Comparison of ENCODE assay signal across 8 mouse cellular contexts in genomic region chr6:30402091-30402491, GRCm38 (mm10). TPM values are rescaled to one million over a fixed set of nuclear protein-coding genes. Genes with fewer than 3 reads are reported as not detected.
DNase-seq lines count a peak whose midpoint lies in the region; ATAC-seq and TF ChIP-seq lines count a peak whose summit lies in the region.

No protein-coding gene starts in this region.

- H3K9ac ChIP-seq in embryonic facial prominence, embryonic 11.5 days (replicated peaks; ENCODE audit: low read length), result peak overlapping the region; percentile 89

- TF ChIP-seq CTCF in C2C12 (IDR thresholded peaks at IDR 0.05; ENCODE audit: control insufficient read depth, insufficient read depth, insufficient read length), result no peak

- H3K36me3 ChIP-seq in C2C12 (ENCODE audit: control insufficient read depth, insufficient read depth), result no peaks in the 10 kb centered on the region
- H3K36me3 ChIP-seq in embryonic facial prominence, embryonic 11.5 days (replicated peaks; ENCODE audit: control insufficient read depth, insufficient read depth, low read depth, low read length), result no peaks in the 10 kb centered on the region
- H3K36me3 ChIP-seq in midbrain, embryonic 10.5 days, result peaks cover 6% of the 10 kb centered on the region

- H3K4me2 ChIP-seq in embryonic facial prominence, embryonic 11.5 days (ENCODE audit: low read depth, low read length), result peak overlapping the region; percentile 51

- intact Hi-C loops in gastrocnemius, postnatal 14 days (cut with DNase I; ENCODE audit: low total_unique reads), result no loop called here

- H3K27me3 ChIP-seq in C2C12 (ENCODE audit: control insufficient read depth, insufficient read depth, insufficient read length), result no peaks in the 10 kb centered on the region
- no peaks in the 10 kb centered on the region for H3K27me3 ChIP-seq in embryonic facial prominence, embryonic 11.5 days (ENCODE audit: control insufficient read depth, insufficient read depth, low read length)
- H3K27me3 ChIP-seq in midbrain, embryonic 10.5 days (ENCODE audit: low read depth, poor library complexity, severe bottlenecking), result no peaks in the 10 kb centered on the region

- peak; percentile 39 for DNase-seq in gastrocnemius, postnatal 14 days
- DNase-seq in gastrocnemius, postnatal 4 days (ENCODE audit: low spot score in 2 of 2), result no peak
- DNase-seq in embryonic facial prominence, embryonic 11.5 days (ENCODE audit: low spot score), result peak; percentile 41
- no peak for DNase-seq in midbrain, embryonic 10.5 days (ENCODE audit: low spot score)
- no peak for DNase-seq in layer of hippocampus, postnatal 36 days

- peak overlapping the region; percentile 92 for H3K4me3 ChIP-seq in C2C12 (ENCODE audit: insufficient read depth, poor library complexity, severe bottlenecking)
- peak overlapping the region; percentile 87 for H3K4me3 ChIP-seq in embryonic facial prominence, embryonic 11.5 days (ENCODE audit: low read depth, low read length)
- peak overlapping the region; percentile 99 for H3K4me3 ChIP-seq in midbrain, embryonic 10.5 days

- peaks cover 53% of the 10 kb centered on the region for H3K79me2 ChIP-seq in C2C12 (ENCODE audit: control insufficient read depth, insufficient read depth)

- H3K79me3 ChIP-seq in C2C12 (ENCODE audit: low read depth), result peaks cover 32% of the 10 kb centered on the region

- H3K4me1 ChIP-seq in embryonic facial prominence, embryonic 11.5 days (ENCODE audit: control insufficient read depth, insufficient read depth, low read length), result no peaks in the 10 kb centered on the region
- peaks cover 32% of the 10 kb centered on the region for H3K4me1 ChIP-seq in midbrain, embryonic 10.5 days

- WGBS in embryonic facial prominence, embryonic 11.5 days, result under 1% methylated on average over 29 of the region's 29 CpGs
- under 1% methylated on average over 29 of the region's 29 CpGs for WGBS in midbrain, embryonic 10.5 days

- peak overlapping the region; percentile 92 for H3K27ac ChIP-seq in embryonic facial prominence, embryonic 11.5 days (replicated peaks; ENCODE audit: low read depth, low read length)
- H3K27ac ChIP-seq in midbrain, embryonic 10.5 days (replicated peaks), result peak overlapping the region; percentile 98

- peak overlapping the region; percentile 95 for H3ac ChIP-seq in C2C12 (ENCODE audit: control insufficient read depth, insufficient read length, low read depth)

- no peaks in the 10 kb centered on the region for H3K9me3 ChIP-seq in embryonic facial prominence, embryonic 11.5 days (replicated peaks; ENCODE audit: control insufficient read depth, low read length)
- no peaks in the 10 kb centered on the region for H3K9me3 ChIP-seq in midbrain, embryonic 10.5 days (replicated peaks)

- 0 out of 2 replicates have a peak, but pooled peaks have one; percentile 2 for ATAC-seq in embryonic facial prominence, embryonic 11.5 days (replicated peaks; ENCODE audit: insufficient number of reproducible peaks, low FRiP score, low TSS enrichment, low read depth)
- ATAC-seq in inflammation-experienced regulatory T-cells, adult 6 months, result peak; percentile 8
- no peak; the same call in 1 of the 2 replicates for ATAC-seq in cerebellum, adult (ENCODE audit: insufficient number of reproducible peaks, low FRiP score, low TSS enrichment)

TF ChIP-seq in C2C12, 6 proteins besides CTCF, POLR2A, EP300 and RAD21:
- TF ChIP-seq CEBPB (IDR thresholded peaks at IDR 0.05; ENCODE audit: low read depth), result no peak
- TF ChIP-seq MAX (IDR thresholded peaks at IDR 0.05), result no peak
- TF ChIP-seq MYOD1 (IDR thresholded peaks at IDR 0.05; ENCODE audit: control insufficient read depth, insufficient read length, low read depth), result no peak
- TF ChIP-seq USF1 (IDR thresholded peaks at IDR 0.05; ENCODE audit: low read depth), result no peak
- no peak for TF ChIP-seq MYOG (IDR thresholded peaks at IDR 0.05; ENCODE audit: control insufficient read depth, extremely low read depth, insufficient read length)
- TF ChIP-seq FOSL1 (IDR thresholded peaks at IDR 0.05; ENCODE audit: insufficient read depth, low read length, poor library complexity, severe bottlenecking), result no peak

RNA-seq across cellular contexts. Expression of gene Klhdc10, which starts 0.4 kb away (rescaled TPM):
- total RNA-seq in gastrocnemius, postnatal 14 days (2021), result 10 to 100 TPM; 45.0 to 50.2 TPM
- 10 to 100 TPM; 73.6 to 86.9 TPM for total RNA-seq in gastrocnemius, postnatal 4 days (2021)
- 33.9 TPM for polyA plus RNA-seq in C2C12 (2012; fragmentation: generic; extraction: Trizol)
- polyA plus RNA-seq in embryonic facial prominence, embryonic 11.5 days (2014; fragmentation: Nextera tagmentation; extraction: Ambion mirVana), result 33.9 and 35.1 TPM in 2 replicates
- 1 to 10 TPM in 2 of 3 experiments, under 1 TPM in 1; 0.94 to 3.8 (median 2.2) TPM for polyA plus RNA-seq in inflammation-experienced regulatory T-cells, adult 6 months (2017; shearing (Covaris generic))
- 27.7 and 28.0 TPM in 2 replicates for polyA plus RNA-seq in midbrain, embryonic 10.5 days (2016; fragmentation: Nextera tagmentation; extraction: Ambion mirVana)
- total RNA-seq in layer of hippocampus, postnatal 36 days (2021), result 10 to 100 TPM; 95.9 to 97.0 TPM

RNA-seq across cellular contexts. Expression of gene Zc3hc1, which starts 11.3 kb away (rescaled TPM):
- 10 to 100 TPM; 12.3 to 15.7 TPM for total RNA-seq in gastrocnemius, postnatal 14 days (2021)
- total RNA-seq in gastrocnemius, postnatal 4 days (2021), result 10 to 100 TPM; 24.8 to 25.4 TPM
- polyA plus RNA-seq in C2C12 (2012; fragmentation: generic; extraction: Trizol), result 41.6 TPM
- 89.2 and 90.7 TPM in 2 replicates for polyA plus RNA-seq in embryonic facial prominence, embryonic 11.5 days (2014; fragmentation: Nextera tagmentation; extraction: Ambion mirVana)
- polyA plus RNA-seq in inflammation-experienced regulatory T-cells, adult 6 months (2017; shearing (Covaris generic)), result 10 to 100 TPM; 34.5 to 58.1 (median 44.4) TPM
- polyA plus RNA-seq in midbrain, embryonic 10.5 days (2016; fragmentation: Nextera tagmentation; extraction: Ambion mirVana), result 76.3 and 83.7 TPM in 2 replicates
- 10 to 100 TPM; 24.5 to 27.9 TPM for total RNA-seq in layer of hippocampus, postnatal 36 days (2021)

Comparison
In these comparisons a context has a peak if more than half of its experiments do, and no peak if none do; other contexts are left out.
1. DNase-seq: peak in gastrocnemius, postnatal 14 days (single experiment) and embryonic facial prominence, embryonic 11.5 days (single experiment); none in gastrocnemius, postnatal 4 days (0 of 2), midbrain, embryonic 10.5 days (single experiment) and layer of hippocampus, postnatal 36 days (0 of 2).
2. Peak in every context shown above with its lines, with median percentiles within 50 percentile points of each other: H3K4me3 ChIP-seq.